Mouse (Mus musculus) inflammation-experienced regulatory T-cells, adult 16 weeks (primary cell): ENCODE data around the gene Mus81. TPM values are rescaled to one million over a fixed set of nuclear protein-coding genes. Genes with fewer than 3 reads are reported as not detected.

Source experiments
- polyA plus RNA-seq: library from polyadenylated mRNA; unstranded; fragments of 100-300 nt; shearing (Covaris generic); gene quantifications from one replicate; pipeline ENCODE4 v1.2.1, GENCODE M21; 2017

Gene Mus81
- 82.6 TPM for polyA plus RNA-seq

DNA sequence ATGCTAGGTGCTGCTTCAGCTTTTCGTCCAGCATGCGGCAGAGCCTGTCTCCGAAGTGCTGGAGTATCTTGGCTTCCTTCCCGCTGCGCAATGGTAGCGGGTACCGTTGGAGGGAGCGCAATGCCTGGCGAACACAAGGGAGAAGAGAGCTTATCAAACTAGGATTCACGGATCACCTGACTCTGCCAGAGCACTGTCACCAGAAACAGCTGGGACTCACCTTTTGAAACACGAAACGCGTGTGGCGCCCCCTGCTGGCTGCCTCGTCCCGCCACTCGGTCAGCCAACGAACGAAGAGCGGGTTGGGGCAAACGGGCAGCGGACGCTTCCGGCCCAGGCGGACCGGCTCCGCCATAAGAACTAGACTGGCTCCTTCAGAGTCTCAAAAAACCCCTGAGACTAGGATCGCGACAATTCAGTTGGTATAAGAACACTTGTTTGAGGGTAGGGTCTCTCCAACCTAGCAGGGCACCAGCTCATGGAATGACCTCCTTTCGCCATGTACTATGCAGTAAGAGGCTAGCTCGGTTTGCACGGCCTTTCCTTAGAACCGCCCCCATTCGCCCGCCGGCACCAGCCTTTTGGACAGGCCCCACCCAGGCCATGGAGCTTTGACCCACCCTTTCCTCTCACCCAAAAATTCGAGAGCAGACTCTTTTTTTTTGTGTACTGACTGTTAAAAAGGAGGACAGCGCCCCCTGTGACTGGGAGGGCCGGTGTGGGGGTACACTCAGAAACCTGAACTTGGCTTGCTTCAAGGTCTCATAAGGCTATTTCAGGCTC is at the start of gene Mus81:
TSS of gene Mus81 (minus strand) at position 635 of the 783 bp plus-strand sequence.

DNA sequence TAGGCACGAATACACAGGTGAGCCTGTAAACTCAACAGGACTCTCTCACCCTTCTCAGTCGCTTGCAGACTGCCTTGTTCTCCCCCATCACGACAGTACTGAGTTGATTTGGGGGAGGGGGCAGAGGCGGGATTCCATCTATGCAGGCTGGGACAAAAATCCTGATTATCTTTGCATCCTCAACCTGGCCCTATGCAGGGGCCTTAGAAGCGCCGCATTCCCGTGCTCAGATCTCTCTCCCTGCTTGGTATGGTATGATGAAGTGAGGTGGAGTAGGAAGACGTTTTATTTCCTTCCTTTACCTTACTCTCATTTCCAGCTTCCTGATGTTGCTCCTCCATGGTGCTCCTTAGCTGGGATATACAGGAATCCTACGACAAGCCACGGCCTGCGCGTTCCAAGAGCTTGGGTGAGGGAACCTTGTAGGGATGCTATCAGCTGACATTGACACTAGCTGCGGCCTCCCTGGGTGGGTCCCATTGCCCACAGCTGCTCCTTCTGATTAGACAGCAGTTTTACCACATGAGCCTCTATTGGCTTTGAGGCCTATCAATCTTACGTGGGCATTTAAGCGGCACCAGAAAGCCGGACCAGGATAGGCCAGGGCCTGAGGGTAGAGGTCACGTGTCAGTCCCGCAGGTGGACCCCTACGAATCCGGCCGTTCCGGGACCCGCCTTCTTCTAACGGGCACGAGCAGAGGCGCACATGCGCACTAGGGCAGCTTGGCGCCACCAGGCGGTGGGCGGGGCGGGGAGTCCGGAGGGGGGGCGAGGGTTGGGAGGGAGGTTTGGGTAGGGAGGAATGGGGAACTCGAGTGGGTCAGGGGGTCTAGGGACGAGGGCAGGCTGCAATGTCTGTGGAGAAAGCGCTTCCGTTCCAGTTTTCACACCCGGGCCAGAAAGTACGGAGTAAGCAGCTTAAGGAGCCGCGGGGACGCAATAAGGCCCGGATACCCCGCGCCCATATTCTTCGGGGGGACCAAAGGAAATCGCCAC is 22.1 kb upstream of the Mus81 start, which contains the start of gene Snx32:
TSS of gene Snx32 (minus strand) at position 508 of the 996 bp plus-strand sequence.

DNA sequence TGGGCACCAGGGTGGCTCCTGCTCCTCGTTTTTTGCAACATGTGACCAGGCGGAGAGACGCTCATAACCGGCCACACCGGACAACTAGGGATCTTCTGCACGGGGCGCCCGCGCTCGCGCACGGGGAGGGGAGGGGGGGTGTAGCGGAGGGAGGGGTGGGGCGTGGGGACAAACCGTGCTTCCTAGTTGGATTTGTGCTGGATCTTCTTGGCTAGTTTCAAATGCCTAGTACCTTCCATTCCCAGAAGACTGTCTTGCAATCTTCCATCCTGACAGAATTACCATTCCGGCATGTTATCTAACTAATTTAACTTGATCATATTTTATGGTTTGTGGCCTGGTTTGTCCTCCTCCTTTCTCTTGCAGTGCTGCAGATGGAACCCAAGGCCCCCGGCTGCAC is 15.5 kb upstream of the Mus81 start, which contains the start of gene 1700020D05Rik:
TSS of gene 1700020D05Rik (minus strand) at position 101 of the 400 bp plus-strand sequence.

DNA sequence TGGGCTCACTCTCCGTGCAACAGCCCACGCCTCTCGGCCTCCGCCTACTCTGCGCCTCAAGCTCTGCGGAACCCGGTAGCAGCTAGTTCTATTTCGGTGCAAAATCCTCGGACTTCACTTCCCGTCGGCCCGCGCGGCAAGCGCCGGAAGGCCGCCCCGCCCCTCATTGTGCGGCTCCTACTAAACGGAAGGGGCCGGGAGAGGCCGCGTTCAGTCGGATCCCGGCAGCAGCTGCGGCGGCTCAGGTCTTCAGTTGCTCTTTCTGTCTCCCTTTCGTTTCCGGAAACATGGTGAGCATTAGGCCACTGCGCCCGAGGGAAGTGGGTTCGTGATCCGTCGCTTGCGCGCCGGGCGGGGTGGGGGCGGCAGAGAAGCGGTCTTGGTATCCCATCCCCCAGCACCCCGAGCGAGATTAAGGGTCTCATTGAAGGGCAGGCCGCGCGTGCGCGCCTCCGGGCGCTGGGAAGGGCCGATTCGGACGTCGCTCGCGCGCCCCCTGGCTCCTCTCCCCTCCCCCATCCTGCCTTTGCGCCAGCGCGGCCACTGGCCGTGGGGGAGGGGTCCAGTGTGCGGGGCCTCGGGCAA is 2.2 kb upstream of the Mus81 start, which contains the start of gene Cfl1:
TSS of gene Cfl1 (plus strand) at position 143 of the 585 bp plus-strand sequence.

DNA sequence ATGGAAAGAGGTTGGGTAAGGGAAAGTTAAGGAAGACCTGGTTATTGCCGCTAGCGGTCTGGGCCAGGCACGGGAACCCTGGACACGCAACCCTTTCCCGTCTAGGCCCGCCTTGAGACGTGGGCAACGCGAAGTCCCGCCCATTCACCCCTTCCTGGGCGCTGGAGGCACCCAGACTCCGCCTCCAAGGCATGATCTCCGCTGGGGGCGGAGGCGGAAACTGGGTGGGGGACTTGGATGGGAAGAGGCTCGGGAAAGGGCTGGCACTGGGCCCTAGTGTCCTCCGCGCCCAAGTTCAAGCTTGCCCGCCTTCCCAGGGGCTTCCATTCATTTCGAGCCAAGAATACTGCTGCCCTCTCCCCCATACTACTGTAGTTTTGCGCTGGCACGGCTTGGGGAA is 14.5 kb downstream of the Mus81 start, which contains the start of gene Efemp2:
TSS of gene Efemp2 (plus strand) at position 235 of the 400 bp plus-strand sequence.

DNA sequence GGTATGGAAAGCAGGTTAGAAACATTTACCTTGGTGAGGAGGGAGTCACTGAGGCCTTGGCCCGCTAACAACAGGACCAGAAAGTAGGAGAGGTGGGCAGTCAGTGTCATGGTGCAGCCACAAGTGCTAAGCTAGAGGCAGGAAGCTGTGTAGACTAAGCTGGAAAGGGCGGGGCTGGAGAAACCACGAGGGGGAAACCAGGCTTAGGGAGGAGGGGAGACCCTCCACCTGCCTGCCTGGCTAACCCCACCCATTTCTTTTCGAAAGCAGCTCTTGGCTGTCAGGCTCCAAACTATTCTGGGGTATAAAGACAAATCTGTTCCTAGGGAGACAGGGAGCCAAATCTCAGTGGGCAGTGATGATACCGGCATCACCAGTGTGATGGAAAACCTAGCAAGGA is 19.8 kb downstream of the Mus81 start, which contains the start of gene Ctsw:
TSS of gene Ctsw (minus strand) at position 134 of the 400 bp plus-strand sequence.

DNA sequence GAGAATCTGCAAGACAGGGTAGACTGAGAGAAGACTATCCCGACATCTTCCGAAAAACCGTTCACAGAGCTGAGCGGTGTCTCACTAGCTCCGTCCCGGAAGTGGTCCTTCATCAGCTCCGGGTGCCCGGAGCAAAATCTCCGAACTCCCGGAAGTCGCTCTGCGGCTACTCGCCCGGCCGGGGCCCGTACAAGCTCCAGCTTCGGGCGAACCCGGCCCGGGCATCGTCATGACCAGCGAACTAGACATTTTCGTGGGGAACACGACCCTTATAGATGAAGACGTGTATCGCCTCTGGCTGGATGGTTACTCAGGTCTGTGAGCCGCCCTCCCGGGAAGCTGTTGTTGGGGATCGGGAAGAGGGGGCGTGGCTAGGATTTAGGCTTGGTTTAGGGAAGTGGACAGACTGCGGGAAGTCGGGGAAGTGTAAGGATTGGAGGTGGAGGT is 27.7 kb downstream of the Mus81 start, which contains the start of gene Fibp:
TSS of gene Fibp (plus strand) at position 151 of the 447 bp plus-strand sequence.

DNA sequence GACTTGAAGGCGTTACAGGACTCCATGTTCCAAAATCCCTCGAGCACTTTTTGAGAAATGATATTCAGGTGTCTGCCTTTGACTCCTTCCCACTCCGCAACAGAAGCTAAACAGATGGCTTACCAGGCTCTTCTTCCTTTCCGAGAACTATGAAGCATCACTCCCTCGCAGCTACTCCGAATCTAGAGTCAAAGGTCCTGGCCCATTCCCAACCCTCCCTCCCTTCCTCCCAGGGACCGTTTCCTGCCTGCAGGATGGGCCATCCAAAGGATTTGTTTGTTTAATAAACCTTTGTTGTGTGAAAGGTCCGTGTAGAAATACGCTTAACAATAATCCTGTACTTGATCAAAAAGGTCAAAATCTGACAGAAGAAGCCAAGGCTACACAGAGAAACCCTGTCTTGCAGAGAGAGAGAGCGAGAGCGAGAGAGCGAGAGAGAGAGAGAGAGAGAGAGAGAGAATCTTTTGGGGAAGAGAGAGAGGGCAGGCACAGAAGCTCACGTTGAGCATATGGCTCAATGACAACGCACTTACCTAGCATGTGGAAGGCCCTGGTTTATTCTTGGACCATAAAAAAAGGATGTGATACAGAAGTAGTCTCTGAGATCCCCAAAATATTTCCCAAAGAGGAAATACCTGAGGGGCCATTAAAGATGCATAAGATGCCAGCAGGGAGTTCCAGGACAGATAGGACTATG is 30.3 kb downstream of the Mus81 start, which contains the start of gene Ccdc85b:
TSS of gene Ccdc85b (minus strand) at position 149 of the 697 bp plus-strand sequence.

DNA sequence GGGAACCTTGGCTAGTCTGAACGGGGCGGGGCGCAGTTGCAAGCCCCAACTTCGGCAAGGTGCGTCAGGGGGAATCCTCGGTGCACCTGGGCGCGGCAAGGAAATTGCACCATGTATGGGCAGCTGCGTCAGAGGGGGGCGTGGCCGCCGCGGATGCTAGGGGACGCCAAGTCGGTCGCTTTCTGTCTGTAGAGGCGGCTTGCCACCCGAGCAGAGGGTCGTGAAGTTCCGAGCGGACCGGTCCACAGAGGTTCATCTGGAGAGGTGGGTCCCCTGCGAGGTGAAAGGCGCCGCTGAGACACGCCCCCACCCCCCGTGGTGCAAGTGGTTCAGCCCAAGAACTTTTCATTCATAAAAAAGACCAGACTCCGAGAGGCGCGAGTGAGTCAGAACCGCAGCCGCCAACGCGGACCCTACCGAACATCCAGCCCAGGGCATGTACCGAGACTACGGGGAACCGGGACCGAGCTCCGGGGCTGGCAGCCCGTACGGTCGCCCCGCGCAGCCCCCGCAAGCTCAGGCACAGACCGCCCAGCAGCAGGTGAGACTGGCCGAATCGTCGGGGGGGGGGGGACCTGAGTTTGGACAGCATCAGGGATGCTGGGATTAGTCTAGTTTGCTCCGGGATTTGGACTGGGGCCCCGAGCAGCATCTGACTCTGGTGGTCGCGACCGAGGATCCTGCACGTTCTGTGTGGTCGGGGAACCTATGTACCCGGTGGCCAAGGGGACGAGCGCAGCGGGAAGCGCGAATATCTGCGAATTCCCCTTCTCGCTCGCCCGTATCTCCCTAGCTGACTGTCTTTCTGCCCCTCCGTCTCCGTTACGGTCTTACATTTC is 40.5 kb downstream of the Mus81 start, which contains the start of gene Fosl1:
TSS of gene Fosl1 (plus strand) at position 33 of the 839 bp plus-strand sequence.

Other genes with a start within 250 kb of the Mus81 start
- 26.5 TPM for gene Pacs1, start 215.3 kb downstream of the Mus81 start, polyA plus RNA-seq
- 444 TPM for gene Sf3b2, start 192.9 kb downstream of the Mus81 start, polyA plus RNA-seq
- not detected for gene Gal3st3, start 190.1 kb downstream of the Mus81 start, polyA plus RNA-seq
- gene Catsper1, start 152.7 kb downstream of the Mus81 start, polyA plus RNA-seq = not detected
- 2.5 TPM for gene Cst6, start 138.8 kb downstream of the Mus81 start, polyA plus RNA-seq
- gene Eif1ad, start 121.7 kb downstream of the Mus81 start, polyA plus RNA-seq = 70.0 TPM
- gene Banf1, start 121.2 kb downstream of the Mus81 start, polyA plus RNA-seq = 294 TPM
- gene Sart1, start 99.7 kb downstream of the Mus81 start, polyA plus RNA-seq = 32.1 TPM
- gene Tsga10ip, start 85.9 kb downstream of the Mus81 start, polyA plus RNA-seq = 0.66 TPM
- gene Drap1, start 63.4 kb downstream of the Mus81 start, polyA plus RNA-seq = 84.3 TPM
- gene AI837181, start 63.3 kb downstream of the Mus81 start, polyA plus RNA-seq = 19.9 TPM
- gene Fosl1, start 40.9 kb downstream of the Mus81 start, polyA plus RNA-seq = not detected
- gene Ccdc85b, start 30.5 kb downstream of the Mus81 start, polyA plus RNA-seq = 6.3 TPM
- gene Fibp, start 27.8 kb downstream of the Mus81 start, polyA plus RNA-seq = 162 TPM
- 100 TPM for gene Ctsw, start 19.9 kb downstream of the Mus81 start, polyA plus RNA-seq
- gene Efemp2, start 14.4 kb downstream of the Mus81 start, polyA plus RNA-seq = 2.6 TPM
- gene Cfl1, start 2.1 kb upstream of the Mus81 start, polyA plus RNA-seq = 3,549 TPM
- 0.39 TPM for gene 1700020D05Rik, start 15.4 kb upstream of the Mus81 start, polyA plus RNA-seq
- gene Snx32, start 22.1 kb upstream of the Mus81 start, polyA plus RNA-seq = 21.9 TPM
- gene Ovol1, start 72.2 kb upstream of the Mus81 start, polyA plus RNA-seq = not detected
- 24.0 TPM for gene Ap5b1, start 79.6 kb upstream of the Mus81 start, polyA plus RNA-seq
- 148 TPM for gene Rnaseh2c, start 113.5 kb upstream of the Mus81 start, polyA plus RNA-seq
- gene Kat5, start 121.8 kb upstream of the Mus81 start, polyA plus RNA-seq = 62.2 TPM
- gene Rela, start 149.1 kb upstream of the Mus81 start, polyA plus RNA-seq = 178 TPM
- 94.7 TPM for gene Sipa1, start 175.3 kb upstream of the Mus81 start, polyA plus RNA-seq
- 28.2 TPM for gene Map3k11, start 200.3 kb upstream of the Mus81 start, polyA plus RNA-seq
- gene Pcnx3, start 200.5 kb upstream of the Mus81 start, polyA plus RNA-seq = 72.0 TPM
- 2.1 TPM for gene Kcnk7, start 216.0 kb upstream of the Mus81 start, polyA plus RNA-seq
- gene Ehbp1l1, start 237.9 kb upstream of the Mus81 start, polyA plus RNA-seq = 81.7 TPM
- 67.5 TPM for gene Fam89b, start 241.3 kb upstream of the Mus81 start, polyA plus RNA-seq